ENCODE assay signal across 11 mouse cellular contexts in the genomic region with DNA sequence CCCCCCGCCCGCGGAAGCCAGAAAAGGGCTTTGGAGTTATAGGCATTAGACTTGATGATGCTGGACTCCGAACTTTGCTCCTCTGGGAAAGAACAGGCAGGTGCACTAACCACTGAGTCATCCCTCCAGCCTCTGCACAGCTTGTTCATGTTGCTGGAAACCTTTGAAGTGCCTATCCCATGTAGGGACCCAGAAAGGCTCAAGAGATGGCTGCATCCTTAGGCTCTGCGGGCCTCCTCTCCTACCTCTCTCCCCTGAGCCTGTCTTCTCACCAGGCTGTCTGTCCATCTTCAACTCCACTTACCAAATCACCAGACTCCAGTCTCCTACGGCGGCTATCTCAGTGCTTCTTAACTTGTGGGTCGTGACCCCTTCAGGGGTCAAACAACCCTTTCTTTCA. TPM values are rescaled to one million over a fixed set of nuclear protein-coding genes. Genes with fewer than 3 reads are reported as not detected.
DNase-seq lines count a peak whose midpoint lies in the region; TF ChIP-seq lines count a peak whose summit lies in the region.
"Had no signal": no experiment of that assay in that cellular context is flagged by ENCODE, and none has a peak within 500 bp of the region (broad histone marks: within the 10 kb centered on the region; RNA-seq: fewer than 3 reads in every experiment).

No protein-coding gene starts in this region.

- peak overlapping the region; percentile 56 for H3K27ac ChIP-seq in gastrocnemius, adult 2 months
- H3K27ac ChIP-seq: hindbrain, embryonic 10.5 days; limb, embryonic 12.5 days had no signal

- intact Hi-C loops in gastrocnemius, adult 2 months (cut with DNase I), result no loop called here
- intact Hi-C loops in gastrocnemius, postnatal 36 days (cut with DNase I), result loop anchor here (5.0 kb wide), 1 partner anchor 231 kb away; no protein-coding TSS in a partner anchor

- no peak for TF ChIP-seq CTCF in gastrocnemius, adult 2 months (IDR thresholded peaks at IDR 0.05)

- H3K4me3 ChIP-seq in gastrocnemius, adult 2 months, result no peak overlapping the region
- H3K4me3 ChIP-seq: forebrain, embryonic 10.5 days; hindbrain, embryonic 10.5 days; limb, embryonic 12.5 days had no signal

- no peak for DNase-seq in gastrocnemius, adult 2 months
- no peak for DNase-seq in gastrocnemius, postnatal 36 days
- peak; percentile 47 to 64 for DNase-seq in kidney, postnatal 36 days
- no peak for DNase-seq in kidney, postnatal 10 days
- peak; percentile 69 for DNase-seq in induced T-regulatory cell, adult 2 months (ENCODE audit: low read depth)
- peak; percentile 40 to 42 for DNase-seq in thymus, postnatal 10 days (ENCODE audit: low spot score in 2 of 2)
- DNase-seq in adrenal gland, postnatal 10 days, result no peak
- no peak for DNase-seq in lung, postnatal 10 days

RNA-seq across cellular contexts. Expression of gene Pdk1, which starts 59.7 kb away (rescaled TPM):
- 10 to 100 TPM; 52.2 to 85.3 TPM for total RNA-seq in gastrocnemius, adult 2 months (2021)
- 10 to 100 TPM; 47.5 to 61.2 TPM for total RNA-seq in gastrocnemius, postnatal 36 days (2021)
- 10 to 100 TPM; 66.4 to 80.4 TPM for total RNA-seq in adrenal gland, postnatal 10 days (2021)

Comparison
In these comparisons a context has a peak if more than half of its experiments do, and no peak if none do; other contexts are left out.
1. DNase-seq: peak in kidney, postnatal 36 days (2 of 2), induced T-regulatory cell, adult 2 months (single experiment) and thymus, postnatal 10 days (2 of 2); none in gastrocnemius, adult 2 months (single experiment), gastrocnemius, postnatal 36 days (0 of 2), kidney, postnatal 10 days (single experiment), adrenal gland, postnatal 10 days (single experiment) and lung, postnatal 10 days (single experiment).